Mouse (Mus musculus) heart, adult 11 months (tissue): Measurements from ENCODE around the gene Ank3.

ENCODE experiments used
- DNase-seq: peaks from one replicate; pipeline ENCODE4 v3.0.0; 2022

The Ank3 gene

DNA sequence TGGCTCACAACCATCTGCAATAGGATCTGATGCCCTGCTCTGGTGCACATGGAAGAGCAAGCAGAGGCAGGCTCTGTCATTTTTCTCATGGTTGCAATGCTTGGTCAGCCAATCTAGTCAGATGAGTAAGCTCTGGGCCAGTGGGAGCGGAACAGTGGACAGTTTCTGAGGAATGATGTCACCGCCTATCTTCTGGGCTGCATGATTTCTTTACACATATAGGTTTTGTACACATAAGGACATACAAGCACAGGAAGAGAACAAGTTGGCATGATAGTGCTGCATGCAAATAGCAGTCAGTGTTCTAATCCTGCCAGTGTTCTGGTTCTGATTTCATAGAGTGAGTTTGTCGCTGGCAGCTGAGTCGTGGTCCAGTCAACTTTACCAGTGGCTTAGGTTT lies 517.6 kb downstream of the Ank3 start:
- DNase-seq = peak; percentile 86

DNA sequence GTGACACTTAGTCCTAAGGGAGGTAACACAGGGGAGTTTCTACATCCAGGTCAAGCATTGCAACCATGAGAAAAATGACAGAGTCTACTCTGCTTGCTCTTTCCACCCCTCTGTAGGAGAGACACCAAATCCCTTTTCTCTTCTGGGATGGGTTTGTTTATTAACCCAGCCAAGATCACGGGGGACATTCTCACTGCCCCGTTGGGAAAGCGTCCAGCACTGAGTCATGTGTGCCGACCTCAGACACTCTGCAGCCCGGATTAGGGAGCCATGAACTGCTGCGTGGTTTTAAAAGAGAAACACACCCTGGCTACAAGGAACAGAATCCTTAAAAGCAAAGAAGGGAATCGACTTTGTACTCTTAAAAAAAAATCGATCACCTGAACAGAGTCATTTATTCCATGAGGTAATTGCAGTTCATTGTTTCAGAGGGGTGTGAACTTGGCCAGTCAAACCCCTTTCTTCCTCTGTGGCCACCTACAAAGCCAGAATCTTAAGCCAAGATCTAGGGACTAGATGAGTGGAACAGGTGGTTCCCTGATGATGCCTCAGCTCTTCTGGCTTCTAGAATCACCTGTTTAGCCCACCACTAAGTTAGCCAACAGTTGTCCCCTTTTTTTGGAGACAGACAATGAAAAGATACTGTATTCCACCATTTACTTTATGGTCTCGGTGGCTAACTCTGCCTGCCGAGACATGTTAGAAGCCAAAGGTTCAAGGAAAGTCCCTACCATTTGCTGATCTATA lies 518.3 kb downstream of the Ank3 start:
- peak; percentile 94 for DNase-seq

DNA sequence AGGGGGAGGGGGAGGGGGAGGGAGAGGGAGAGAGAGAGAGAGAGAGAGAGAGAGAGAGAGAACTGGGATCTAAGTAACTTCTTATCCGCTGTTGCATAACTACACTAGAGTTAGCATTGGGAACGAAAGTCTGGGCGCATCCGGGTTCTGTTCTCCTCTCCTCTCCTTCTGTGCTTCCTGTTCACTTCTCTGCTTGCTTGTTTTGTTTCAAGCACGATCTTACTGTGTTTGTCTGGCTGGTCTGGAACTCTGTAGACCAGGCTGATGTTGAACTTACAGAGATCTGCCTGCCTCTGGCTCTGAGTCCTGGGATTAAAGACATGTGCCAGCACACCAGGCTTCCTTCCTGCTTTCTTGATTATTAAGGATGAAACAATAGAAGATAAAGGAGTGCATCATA lies 519.1 kb downstream of the Ank3 start:
- peak; percentile 65 for DNase-seq

DNA sequence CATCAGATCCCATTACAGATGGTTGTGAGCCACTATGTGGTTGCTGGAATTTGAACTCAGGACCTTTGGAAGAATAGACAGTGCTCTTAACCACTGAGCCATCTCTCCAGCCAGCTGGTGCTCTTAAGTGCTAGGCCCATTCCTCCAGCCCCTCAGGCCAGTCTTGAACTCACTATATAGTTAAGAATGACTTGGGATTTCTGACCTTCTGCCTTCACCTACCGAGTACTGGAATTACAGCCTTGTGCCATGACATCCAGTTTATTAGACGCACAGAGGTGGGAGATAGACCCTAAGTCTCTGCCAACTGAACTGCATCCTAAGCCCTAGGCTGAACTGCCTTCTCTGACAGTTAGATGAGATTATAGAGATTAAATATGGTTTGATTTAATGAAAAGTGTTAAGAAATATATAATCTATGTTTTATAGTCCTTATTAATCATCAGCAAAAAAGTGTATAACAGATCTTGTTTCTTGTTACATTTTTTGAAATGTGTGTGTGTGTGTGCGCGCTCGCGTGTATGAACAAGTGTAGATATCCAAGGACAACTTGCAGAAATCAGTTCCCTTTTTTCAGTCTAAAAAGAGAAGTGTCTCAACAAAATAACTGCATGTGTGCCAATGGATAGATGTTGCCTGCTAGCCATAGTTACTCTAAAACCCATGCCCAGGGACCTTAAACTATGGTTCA lies 520.0 kb downstream of the Ank3 start:
- DNase-seq = peak; percentile 57

DNA sequence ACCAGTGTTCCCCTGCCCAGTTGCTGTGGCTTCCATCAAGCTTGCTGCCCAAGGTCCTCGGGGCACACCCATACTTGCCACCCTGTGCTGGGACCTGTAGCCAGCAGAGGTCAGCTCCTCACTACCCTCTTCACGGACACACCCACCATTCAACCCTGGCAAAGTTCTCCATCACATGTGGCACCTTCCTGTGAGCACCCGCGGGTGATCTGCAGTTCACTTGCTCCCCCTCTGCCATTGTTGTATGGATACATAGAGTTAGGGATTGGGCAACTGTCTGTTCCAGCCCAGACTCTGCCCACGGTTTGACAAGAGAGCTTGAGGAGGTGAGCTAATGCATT lies 520.5 kb downstream of the Ank3 start:
- peak; percentile 89 for DNase-seq

GRCm38 (mm10) chr10:69919746-69920145 lies 521.2 kb downstream of the Ank3 start:
- DNase-seq = peak; percentile 64

DNA sequence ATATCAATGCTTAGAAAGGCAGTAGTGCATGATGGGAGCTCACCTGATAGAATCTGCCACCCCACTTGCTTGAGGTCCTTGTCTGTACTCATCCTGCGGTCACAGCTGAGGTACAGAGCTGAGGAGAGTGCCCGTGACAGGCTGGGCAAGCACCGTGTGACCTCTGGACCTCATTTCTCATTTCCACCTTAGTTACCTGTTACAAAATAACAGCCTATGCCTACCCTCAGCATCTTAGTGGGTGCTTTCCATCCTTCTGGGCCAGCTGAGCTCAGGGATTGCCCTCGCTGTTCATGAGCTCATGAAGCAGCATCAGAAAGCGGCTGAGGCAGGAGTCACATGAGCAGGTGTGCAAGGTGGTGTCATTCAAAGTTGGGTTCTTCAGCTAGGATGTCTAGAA lies 523.5 kb downstream of the Ank3 start:
- no peak for DNase-seq

- no peak for DNase-seq
These were observed 525.2 kb downstream of the Ank3 start for GRCm38 (mm10) chr10:69923801-69924200.

DNA sequence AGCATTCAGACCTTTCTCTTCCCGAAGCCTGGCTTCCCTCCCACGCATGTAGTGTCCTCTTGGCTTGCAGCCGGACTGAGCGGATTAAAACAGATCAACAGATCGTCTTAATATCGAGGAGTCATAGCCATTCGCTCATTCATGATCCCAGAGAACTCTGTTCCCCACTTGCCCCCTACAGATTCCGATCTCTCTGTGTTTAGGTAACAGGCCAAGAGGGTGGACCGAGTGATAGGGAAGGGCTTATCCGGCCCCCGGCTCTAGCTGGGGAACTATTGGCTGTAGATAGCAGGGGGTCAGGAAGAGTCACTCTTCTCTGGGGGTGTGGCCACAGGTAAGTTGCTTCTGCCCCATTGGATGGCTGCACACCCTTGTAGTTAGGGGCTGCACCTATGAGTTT lies 525.7 kb downstream of the Ank3 start:
- DNase-seq = peak; percentile 98

DNA sequence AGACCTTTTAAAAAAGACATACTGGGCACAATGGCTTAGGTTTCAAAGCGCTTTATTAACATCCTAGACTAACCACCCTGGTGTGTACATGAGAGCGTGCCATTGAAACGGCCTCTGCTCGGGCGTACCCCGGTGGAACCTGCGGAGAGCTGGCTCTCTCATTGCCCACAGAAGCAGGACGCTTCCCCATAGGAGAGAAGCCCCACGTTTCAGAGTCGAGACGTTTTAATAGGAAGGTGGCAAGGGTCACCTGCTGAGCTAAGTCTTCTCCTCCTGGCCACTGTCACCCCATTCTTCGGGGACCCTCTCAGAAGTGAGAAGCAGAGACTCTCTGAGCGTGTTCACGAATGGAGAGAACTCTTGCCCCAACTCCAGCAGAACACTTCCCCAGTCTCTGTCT lies 526.3 kb downstream of the Ank3 start:
- DNase-seq = no peak

- DNase-seq = peak; percentile 97
These were observed 526.9 kb downstream of the Ank3 start for GRCm38 (mm10) chr10:69925285-69926157.

DNA sequence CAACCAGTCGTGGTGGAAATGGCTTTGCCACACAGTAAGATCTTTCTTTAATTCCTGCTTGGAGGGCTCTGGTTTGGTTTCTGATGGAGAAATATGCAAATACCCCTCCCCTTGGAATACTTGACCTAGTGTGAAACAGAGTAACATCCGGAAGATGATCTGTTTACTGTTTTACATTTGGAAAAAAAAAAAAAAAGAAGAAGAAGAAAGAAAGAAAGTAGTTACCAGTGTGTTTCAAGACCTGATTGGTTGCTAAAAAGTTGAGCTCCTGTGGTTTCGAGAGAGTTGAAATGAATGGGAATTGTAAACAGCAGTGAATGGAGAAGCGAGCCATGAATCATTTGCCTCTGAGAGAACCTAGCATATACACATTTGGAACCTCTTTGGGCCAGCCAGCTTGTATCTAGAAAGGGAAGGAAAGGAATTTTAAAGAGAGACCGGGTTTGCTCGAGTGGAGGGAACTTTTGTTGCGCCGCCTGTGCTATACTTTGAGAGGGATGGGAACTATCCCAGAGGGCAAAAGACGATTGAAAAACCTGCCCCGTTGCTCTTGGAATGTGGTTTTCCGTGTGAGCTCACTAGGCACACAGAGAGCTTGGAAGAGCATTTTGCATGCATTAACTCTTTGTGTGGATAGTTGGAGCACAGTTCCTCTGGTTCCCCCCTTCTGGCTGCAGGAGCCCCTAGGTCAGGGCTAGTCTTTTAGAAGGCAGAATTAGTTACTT lies 527.7 kb downstream of the Ank3 start:
- DNase-seq = no peak

DNA sequence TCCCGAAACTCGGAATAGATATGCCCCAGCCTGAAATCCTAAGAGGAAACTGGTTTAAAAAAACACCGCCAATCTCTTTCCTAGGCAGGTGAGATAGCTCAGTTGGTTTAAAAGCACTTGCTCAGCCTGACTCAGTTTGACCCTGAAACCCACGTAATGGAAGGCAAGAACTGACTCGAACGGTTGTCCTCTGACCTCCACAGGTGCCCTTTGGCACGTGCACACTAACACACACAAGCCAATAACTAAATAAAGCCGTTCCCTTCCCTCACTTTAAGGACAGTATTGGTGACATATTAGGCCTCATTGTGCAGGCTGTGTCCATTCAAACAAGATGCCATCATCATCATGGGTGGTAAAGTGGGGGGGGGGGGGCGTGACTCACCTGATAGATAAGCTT lies 528.4 kb downstream of the Ank3 start:
- no peak for DNase-seq

DNA sequence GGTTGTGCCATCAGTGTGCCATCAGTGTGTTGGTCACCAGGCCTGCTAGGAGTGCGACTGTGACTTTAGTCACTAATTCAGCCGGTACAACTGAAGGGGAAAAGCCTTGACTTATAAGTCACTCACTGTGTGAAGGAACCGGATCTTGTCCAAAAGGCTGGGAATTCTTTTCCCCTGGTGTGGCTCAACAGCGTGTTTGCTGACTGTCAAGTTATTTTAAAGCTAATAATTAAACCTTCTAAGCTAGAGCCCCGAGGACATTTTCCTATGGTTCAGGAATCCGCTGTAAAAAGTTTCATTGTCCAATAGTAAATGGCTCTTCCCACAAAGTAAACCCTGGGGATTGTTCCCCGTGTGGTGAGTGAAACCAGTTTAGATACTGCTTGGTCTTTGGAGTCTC lies 529.8 kb downstream of the Ank3 start:
- peak; percentile 5 for DNase-seq

DNA sequence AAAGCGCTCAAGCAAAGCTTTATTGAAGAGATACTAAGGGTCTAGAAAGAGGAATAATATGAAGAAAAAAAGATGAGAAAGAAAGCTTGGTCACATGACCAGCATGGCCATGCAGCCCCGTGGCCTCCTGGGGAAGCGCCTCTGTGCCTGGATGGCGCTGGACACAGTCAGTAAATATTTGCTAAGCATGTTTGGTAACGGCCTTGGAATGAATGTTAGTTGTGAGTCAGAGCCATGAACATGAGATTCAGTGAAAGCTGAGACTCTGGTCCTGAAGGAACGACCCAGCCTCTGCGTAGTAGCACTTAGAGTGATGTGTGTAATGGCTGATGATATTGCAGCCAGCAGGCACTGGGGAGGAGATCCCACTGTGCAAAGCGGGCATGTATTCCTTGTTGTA lies 531.9 kb downstream of the Ank3 start:
- peak; percentile 63 for DNase-seq

DNA sequence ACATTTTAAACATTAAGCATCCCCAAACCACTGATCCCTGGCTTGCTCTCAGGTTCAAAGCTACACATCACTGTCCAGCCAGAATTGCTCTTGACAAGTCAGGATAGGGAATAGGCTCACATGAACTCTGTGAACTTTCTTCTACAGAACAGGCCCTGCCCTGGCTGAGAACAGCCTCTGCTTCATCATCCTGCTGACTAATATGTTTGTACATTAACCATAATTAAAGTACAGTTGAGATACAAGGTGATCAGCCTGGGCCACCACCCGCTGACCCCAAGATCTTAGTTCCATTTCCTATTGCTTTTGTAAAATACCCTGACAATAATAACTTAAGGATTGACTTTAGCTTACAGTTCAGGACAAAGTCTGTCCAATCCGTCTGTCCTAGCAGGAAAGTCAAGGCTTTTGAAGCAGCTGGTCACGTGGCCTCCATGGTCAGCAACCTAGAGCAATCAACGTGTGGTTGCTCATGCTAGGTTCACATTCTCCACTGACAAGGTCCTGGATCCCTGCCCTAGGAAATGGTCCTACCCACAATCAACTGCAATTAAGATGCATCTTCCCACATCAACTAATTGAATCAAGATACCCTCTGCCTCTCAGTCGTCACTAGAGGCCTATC lies 538.0 kb downstream of the Ank3 start:
- DNase-seq = no peak

GRCm38 (mm10) chr10:69937291-69937921 lies 538.8 kb downstream of the Ank3 start:
- no peak for DNase-seq

GRCm38 (mm10) chr10:69939144-69939543 lies 540.6 kb downstream of the Ank3 start:
- no peak for DNase-seq

DNA sequence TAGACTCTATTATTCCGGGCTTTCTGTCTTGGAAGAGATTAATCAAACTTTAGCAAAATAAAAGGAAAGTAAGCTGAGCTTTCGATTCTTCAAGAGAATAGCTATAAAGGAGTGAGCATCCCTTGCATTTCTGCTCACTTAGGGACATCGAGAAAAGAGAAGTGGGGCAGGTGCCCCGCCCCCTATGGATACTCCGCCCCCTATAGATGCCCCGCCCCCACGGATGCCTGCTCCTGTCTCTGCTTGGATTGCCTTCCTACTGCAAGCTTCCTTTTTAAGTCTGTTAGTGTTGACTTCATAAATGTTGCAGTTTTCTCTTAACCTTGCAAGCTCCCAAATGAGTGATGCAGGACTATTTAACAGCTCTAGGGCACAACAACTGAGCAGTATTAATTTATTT lies 541.4 kb downstream of the Ank3 start:
- DNase-seq = no peak

DNA sequence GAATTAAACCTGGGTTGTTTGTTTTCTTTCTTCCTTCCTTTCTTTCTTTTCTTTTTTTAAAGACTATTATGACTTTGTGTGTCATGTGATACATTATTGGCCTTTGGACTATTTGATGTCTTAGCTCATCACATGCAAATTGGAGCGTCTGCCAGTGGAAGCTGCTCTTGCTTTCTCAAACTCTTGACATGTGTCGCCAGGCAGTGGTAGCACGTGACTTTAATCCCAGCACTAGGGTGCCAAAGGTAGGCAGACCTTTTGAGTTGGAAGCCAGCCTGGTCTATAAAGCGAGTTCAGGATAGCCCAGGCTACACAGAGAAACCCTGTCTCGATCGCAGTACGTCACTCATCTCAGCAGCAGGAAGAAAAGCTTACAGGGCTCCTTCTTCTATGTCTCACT lies 542.4 kb downstream of the Ank3 start:
- DNase-seq = no peak

- DNase-seq = peak; percentile 95
These were observed 546.3 kb downstream of the Ank3 start for GRCm38 (mm10) chr10:69944845-69945244.

DNA sequence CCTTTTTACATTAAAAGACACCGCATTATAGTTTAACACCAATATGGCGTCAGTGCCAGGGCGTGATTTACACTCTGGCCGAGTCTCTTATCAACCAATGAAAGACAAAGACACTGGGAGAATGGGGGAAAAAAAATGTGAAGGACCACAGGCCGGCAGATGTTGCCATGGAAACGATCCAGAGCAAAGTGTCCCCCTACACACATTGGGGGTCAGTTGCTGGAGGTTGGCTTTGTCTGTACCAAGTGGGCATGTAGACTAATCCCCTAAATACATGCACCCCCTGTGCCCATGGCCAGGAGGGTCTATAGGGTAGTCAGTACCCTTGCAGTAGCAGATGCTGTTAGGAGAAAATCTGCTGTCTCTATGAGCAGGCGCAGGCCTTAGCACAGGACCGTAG lies 547.3 kb downstream of the Ank3 start:
- DNase-seq = no peak
